Mouse (Mus musculus) neural tube, embryonic 15.5 days (tissue): ENCODE data around the gene Ivd. TPM values are rescaled to one million over a fixed set of nuclear protein-coding genes. Genes with fewer than 3 reads are reported as not detected.

Source experiments
- ATAC-seq: fragments of 200-750 bp; cut with Nextera tagmentation; 2 replicates; pipeline ENCODE4 v1.8.0; 2017; ENCODE audit warnings: mild to moderate bottlenecking, moderate TSS enrichment, moderate library complexity; ENCODE audit not compliant: low FRiP score
- H3K27ac ChIP-seq: fragments of 300-500 bp; sonication (generic); replicated peaks from 2 replicates; pipeline ENCODE4 v1.5.1; 2015; ENCODE audit warnings: mild to moderate bottlenecking, inconsistent platforms
- H3K27me3 ChIP-seq: fragments of 300-500 bp; sonication (generic); replicated peaks from 2 replicates; pipeline ENCODE4 v1.6.1; 2015; ENCODE audit warnings: inconsistent platforms
- H3K36me3 ChIP-seq: fragments of 300-500 bp; sonication (generic); 2 replicates; pipeline ENCODE4 v1.6.1; 2015; ENCODE audit warnings: inconsistent platforms
- H3K4me1 ChIP-seq: fragments of 300-500 bp; sonication (generic); 2 replicates; pipeline ENCODE4 v1.6.1; 2015; ENCODE audit warnings: inconsistent platforms
- H3K4me2 ChIP-seq: fragments of 300-500 bp; sonication (generic); 2 replicates; pipeline ENCODE4 v1.6.1; 2015; ENCODE audit warnings: inconsistent platforms, mild to moderate bottlenecking, moderate library complexity
- H3K4me3 ChIP-seq: fragments of 300-500 bp; sonication (generic); replicated peaks from 2 replicates; pipeline ENCODE4 v1.5.1; 2015; ENCODE audit warnings: mild to moderate bottlenecking, inconsistent platforms
- H3K9ac ChIP-seq: fragments of 300-500 bp; sonication (generic); replicated peaks from 2 replicates; pipeline ENCODE4 v1.6.1; 2015; ENCODE audit warnings: mild to moderate bottlenecking, inconsistent platforms
- H3K9me3 ChIP-seq: fragments of 300-500 bp; sonication (generic); replicated peaks from 2 replicates; pipeline ENCODE4 v1.6.1; 2016; ENCODE audit warnings: inconsistent platforms
- WGBS: fragments of 180-500 bp; shearing (Covaris S2); methylation state at CpG from one replicate; pipeline ENCODE4 v1.1.7; 2015; ENCODE audit warnings: mixed read lengths; 5-methylcytosine and 5-hydroxymethylcytosine counted together
- polyA plus RNA-seq: library from polyadenylated mRNA; unstranded; fragments of >200 nt; fragmentation: Nextera tagmentation; extraction: Ambion mirVana; gene quantifications from 2 replicates; pipeline ENCODE4 v1.2.1, GENCODE M21; 2015

Gene Ivd
- polyA plus RNA-seq, 1 experiment from 2014 or later: 51.9 TPM

DNA sequence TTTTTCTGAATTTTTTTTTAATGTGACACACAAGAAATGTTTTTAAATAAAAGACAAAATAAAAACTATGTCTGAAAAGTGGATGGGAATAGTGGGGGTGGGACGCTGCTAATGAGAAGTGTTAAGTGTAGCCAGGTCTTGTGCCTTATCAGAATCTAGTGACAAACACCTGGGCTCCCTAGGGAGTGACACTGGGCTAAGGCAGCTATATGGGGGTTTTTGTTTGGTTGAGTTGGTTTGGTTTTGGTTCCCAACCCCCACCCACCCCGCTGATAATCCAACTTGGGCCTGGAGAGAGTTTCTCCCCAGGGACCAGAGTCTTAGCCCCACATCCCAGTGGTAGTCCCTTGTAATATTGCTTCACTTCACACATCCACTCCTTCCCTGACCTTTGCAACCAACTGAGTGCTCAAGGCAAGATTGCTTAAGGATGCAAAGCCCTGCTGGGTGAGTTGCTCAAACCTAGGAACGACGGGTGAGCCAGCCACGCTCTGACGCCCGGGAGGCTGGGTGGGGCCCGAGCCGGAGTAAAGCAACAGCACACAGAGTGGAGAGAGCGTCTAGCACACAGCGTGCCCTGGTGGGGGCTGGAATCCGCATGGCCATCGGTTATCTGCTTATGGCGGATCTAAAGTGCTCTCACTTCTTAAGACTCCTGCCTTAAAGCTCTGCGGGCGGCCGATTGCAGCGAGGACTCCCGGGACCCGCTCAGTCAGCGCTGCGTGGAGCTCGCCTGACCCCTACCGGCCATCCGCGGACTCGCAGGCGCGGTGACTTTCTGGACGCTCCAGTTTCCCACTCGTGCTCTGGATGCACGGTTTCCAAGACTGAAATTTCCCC is 21.3 kb downstream of the Ivd start:
- peaks cover 3% of the 10 kb centered on the region for H3K36me3 ChIP-seq
- peak; percentile 83 for ATAC-seq
- no peaks in the 10 kb centered on the region for H3K9me3 ChIP-seq
- peak overlapping the region; percentile 88 for H3K4me2 ChIP-seq
- no peak overlapping the region for H3K27ac ChIP-seq
- peaks cover 6% of the 10 kb centered on the region; the same call in 1 of the 2 replicates for H3K4me1 ChIP-seq
- peaks cover 30% of the 10 kb centered on the region for H3K27me3 ChIP-seq
- WGBS: 3% methylated on average over 32 of the region's 32 CpGs
- H3K4me3 ChIP-seq: peak overlapping the region; percentile 43
- peak overlapping the region; percentile 55 for H3K9ac ChIP-seq

DNA sequence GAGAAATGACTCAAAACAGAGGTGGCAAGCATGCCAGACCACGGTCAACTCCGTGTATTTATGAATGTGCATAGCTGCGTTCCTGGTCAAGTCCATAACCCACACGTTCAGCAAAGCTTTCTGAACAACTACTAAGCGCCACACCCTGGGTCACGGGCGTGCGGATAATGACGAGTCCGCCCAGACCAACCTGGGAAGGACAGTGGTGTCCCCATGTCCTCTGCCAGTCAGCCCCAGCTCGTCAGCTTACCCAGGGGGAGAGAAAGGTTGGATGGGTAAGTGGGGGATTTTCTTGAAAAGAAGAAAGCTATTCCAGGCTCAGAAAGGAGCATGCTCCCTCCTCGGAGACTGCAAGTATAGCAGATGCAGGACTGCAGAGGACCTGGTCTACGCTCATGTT is 25.7 kb downstream of the Ivd start:
- ATAC-seq: no peak
- H3K4me3 ChIP-seq: no peak overlapping the region
- no peak overlapping the region for H3K9ac ChIP-seq
- H3K4me1 ChIP-seq: peaks cover 6% of the 10 kb centered on the region; the same call in 1 of the 2 replicates
- peaks cover 37% of the 10 kb centered on the region for H3K27me3 ChIP-seq
- no peaks in the 10 kb centered on the region for H3K9me3 ChIP-seq
- H3K4me2 ChIP-seq: peak overlapping the region; percentile 25
- no peak overlapping the region for H3K27ac ChIP-seq
- H3K36me3 ChIP-seq: no peaks in the 10 kb centered on the region
- 77% methylated on average over 13 of the region's 13 CpGs for WGBS

GRCm38 (mm10) chr2:118887845-118888548 is 26.2 kb downstream of the Ivd start:
- Histone ChIP-seq H3K9me3 (no peaks in the 10 kb centered on the region), H3K4me1 (peaks cover 3% of the 10 kb centered on the region; the same call in 1 of the 2 replicates), H3K4me3 (no peak overlapping the region), H3K27me3 (peaks cover 43% of the 10 kb centered on the region), H3K9ac (no peak overlapping the region), H3K27ac (no peak overlapping the region), H3K4me2 (peak overlapping the region; percentile 25), H3K36me3 (no peaks in the 10 kb centered on the region)
- 34% methylated on average over 14 of the region's 14 CpGs for WGBS
- no peak for ATAC-seq

DNA sequence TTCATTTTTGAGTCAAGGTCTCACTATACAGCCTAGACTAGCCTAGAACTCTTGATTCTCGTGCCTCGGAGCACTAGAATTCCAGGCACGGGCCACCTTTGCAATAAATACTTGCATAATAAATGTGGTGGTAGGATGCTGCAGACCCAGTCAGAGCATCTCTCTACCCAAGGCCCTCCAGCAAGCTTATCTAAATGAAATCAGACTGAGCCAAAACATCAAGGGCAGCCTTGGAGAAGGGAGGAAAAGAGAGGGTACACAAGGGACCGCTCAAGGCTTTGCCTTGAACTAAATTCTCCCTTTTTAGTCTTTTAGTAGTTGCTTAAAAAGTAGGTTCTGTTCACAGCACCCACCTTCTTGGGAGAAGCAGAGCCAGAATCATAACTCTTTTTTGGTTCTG is 29.4 kb downstream of the Ivd start:
- H3K27ac ChIP-seq: no peak overlapping the region
- peaks cover 2% of the 10 kb centered on the region for H3K4me1 ChIP-seq
- ATAC-seq: no peak
- no peak overlapping the region for H3K4me3 ChIP-seq
- no peak overlapping the region for H3K9ac ChIP-seq
- no peaks in the 10 kb centered on the region for H3K9me3 ChIP-seq
- 88% methylated on average over 4 of the region's 4 CpGs for WGBS
- no peaks in the 10 kb centered on the region for H3K36me3 ChIP-seq
- peaks cover 52% of the 10 kb centered on the region for H3K27me3 ChIP-seq
- no peak overlapping the region for H3K4me2 ChIP-seq

- Histone ChIP-seq H3K36me3 (no peaks in the 10 kb centered on the region), H3K4me1 (peaks cover 34% of the 10 kb centered on the region), H3K27ac (no peak overlapping the region), H3K4me3 (peak overlapping the region; percentile 44), H3K27me3 (peaks cover 76% of the 10 kb centered on the region), H3K9ac (peak overlapping the region; percentile 49), H3K4me2 (peak overlapping the region; percentile 89), H3K9me3 (no peaks in the 10 kb centered on the region)
- WGBS: 2% methylated on average over 38 of the region's 38 CpGs
- no peak for ATAC-seq
Measured at GRCm38 (mm10) chr2:118895990-118896913, 34.5 kb downstream of the Ivd start.

- H3K4me3 ChIP-seq: peak overlapping the region; percentile 44
- no peaks in the 10 kb centered on the region for H3K9me3 ChIP-seq
- peak overlapping the region; percentile 49 for H3K9ac ChIP-seq
- ATAC-seq: no peak
- H3K4me1 ChIP-seq: peaks cover 34% of the 10 kb centered on the region
- H3K36me3 ChIP-seq: no peaks in the 10 kb centered on the region
- H3K27ac ChIP-seq: no peak overlapping the region
- WGBS: 0% methylated on average over 13 of the region's 13 CpGs
- H3K4me2 ChIP-seq: peak overlapping the region; percentile 89
- peaks cover 76% of the 10 kb centered on the region for H3K27me3 ChIP-seq
Measured at GRCm38 (mm10) chr2:118896914-118897291, 35.1 kb downstream of the Ivd start.

GRCm38 (mm10) chr2:118897392-118897791 is 35.6 kb downstream of the Ivd start:
- H3K27me3 ChIP-seq: peaks cover 75% of the 10 kb centered on the region
- H3K27ac ChIP-seq: no peak overlapping the region
- H3K36me3 ChIP-seq: no peaks in the 10 kb centered on the region
- no peaks in the 10 kb centered on the region for H3K9me3 ChIP-seq
- no peak for ATAC-seq
- peak overlapping the region; percentile 44 for H3K4me3 ChIP-seq
- peaks cover 34% of the 10 kb centered on the region for H3K4me1 ChIP-seq
- WGBS: 2% methylated on average over 7 of the region's 7 CpGs
- H3K9ac ChIP-seq: no peak overlapping the region
- peak overlapping the region; percentile 89 for H3K4me2 ChIP-seq

GRCm38 (mm10) chr2:118897808-118898207 is 36.1 kb downstream of the Ivd start:
- no peak for ATAC-seq
- H3K9ac ChIP-seq: no peak overlapping the region
- peak overlapping the region; percentile 89 for H3K4me2 ChIP-seq
- no peaks in the 10 kb centered on the region for H3K36me3 ChIP-seq
- no peak overlapping the region for H3K27ac ChIP-seq
- no peaks in the 10 kb centered on the region for H3K9me3 ChIP-seq
- 1% methylated on average over 11 of the region's 11 CpGs for WGBS
- H3K4me3 ChIP-seq: no peak overlapping the region
- H3K4me1 ChIP-seq: peaks cover 36% of the 10 kb centered on the region
- H3K27me3 ChIP-seq: peaks cover 71% of the 10 kb centered on the region

DNA sequence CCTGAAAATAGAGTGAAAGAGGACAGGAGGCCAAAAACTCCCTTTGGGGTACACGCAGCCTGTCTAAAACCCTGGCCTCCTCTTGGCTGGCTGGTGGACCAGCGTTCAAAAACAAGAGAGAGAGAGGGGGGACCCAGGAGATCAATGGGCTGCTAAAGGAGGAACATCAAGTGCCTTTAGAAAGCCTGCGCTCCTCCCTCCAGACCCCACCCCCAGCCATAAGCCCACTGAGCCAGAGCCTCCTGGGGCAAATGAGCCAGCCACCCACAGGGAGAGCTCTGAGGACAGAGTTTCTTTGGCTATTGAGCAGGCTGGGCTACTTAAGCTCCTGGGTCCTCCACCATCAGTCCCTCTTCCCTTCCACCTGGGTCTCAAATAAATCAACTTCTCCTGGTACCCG is 37.0 kb downstream of the Ivd start:
- H3K36me3 ChIP-seq: no peaks in the 10 kb centered on the region
- H3K9ac ChIP-seq: no peak overlapping the region
- H3K4me1 ChIP-seq: peaks cover 46% of the 10 kb centered on the region
- H3K9me3 ChIP-seq: no peaks in the 10 kb centered on the region
- ATAC-seq: no peak
- H3K4me2 ChIP-seq: no peak overlapping the region
- no peak overlapping the region for H3K4me3 ChIP-seq
- H3K27ac ChIP-seq: no peak overlapping the region
- WGBS: 7% methylated on average over 4 of the region's 4 CpGs
- H3K27me3 ChIP-seq: peaks cover 63% of the 10 kb centered on the region

- WGBS: 11% methylated on average over 7 of the region's 7 CpGs
- H3K36me3 ChIP-seq: no peaks in the 10 kb centered on the region
- H3K4me3 ChIP-seq: no peak overlapping the region
- H3K4me1 ChIP-seq: peaks cover 51% of the 10 kb centered on the region
- H3K9ac ChIP-seq: no peak overlapping the region
- H3K9me3 ChIP-seq: no peaks in the 10 kb centered on the region
- peaks cover 58% of the 10 kb centered on the region for H3K27me3 ChIP-seq
- no peak for ATAC-seq
- H3K4me2 ChIP-seq: no peak overlapping the region
- no peak overlapping the region for H3K27ac ChIP-seq
Measured at GRCm38 (mm10) chr2:118899306-118899705, 37.6 kb downstream of the Ivd start.
